Mouse (Mus musculus): ENCODE data around the gene Uts2r. TPM values are rescaled to one million over a fixed set of nuclear protein-coding genes. Genes with fewer than 3 reads are reported as not detected.

The Uts2r gene
- 0.26 and 0.31 TPM in 2 replicates for polyA plus RNA-seq (2021; fragmentation: Nextera tagmentation)
- long read RNA-seq, experiment 1: 0 reads
- long read RNA-seq, experiment 2, partial matches to known transcripts: 0 of 1 reads
- long read RNA-seq, experiment 2, other reads (novel, unspliced or antisense): 1 of 1 reads

GRCm38 (mm10) chr11:121159971-121160370, at the start of gene Uts2r:
Gene Uts2r (plus strand): TSS chr11:121160271.

GRCm38 (mm10) chr11:121118577-121118976, 41.5 kb upstream of the Uts2r start, which contains the start of gene Tex19.2:
Gene Tex19.2 (minus strand): TSS chr11:121118677.

GRCm38 (mm10) chr11:121145865-121146264, 14.2 kb upstream of the Uts2r start, which contains the start of gene Tex19.1:
Gene Tex19.1 (plus strand): TSS chr11:121146143.

GRCm38 (mm10) chr11:121204161-121205006, 44.3 kb downstream of the Uts2r start, which contains the start of the genes Hexdc and Ogfod3:
Gene Hexdc (plus strand): TSS chr11:121204433.
Gene Ogfod3 (minus strand): TSS chr11:121204711.

Other genes with a start within 250 kb of the Uts2r start
- gene Ccdc57, start 227.4 kb upstream of the Uts2r start, polyA plus RNA-seq (2021; fragmentation: Nextera tagmentation): 1.2 and 1.5 TPM in 2 replicates
- 1.4 and 2.1 TPM in 2 replicates for gene Slc16a3, start 211.8 kb upstream of the Uts2r start, polyA plus RNA-seq (2021; fragmentation: Nextera tagmentation)
- gene Csnk1d, start 168.9 kb upstream of the Uts2r start, polyA plus RNA-seq (2021; fragmentation: Nextera tagmentation): 30.2 and 34.7 TPM in 2 replicates
- gene Cd7, start 120.9 kb upstream of the Uts2r start, polyA plus RNA-seq (2021; fragmentation: Nextera tagmentation): 0.14 and 0.15 TPM in 2 replicates
- gene Sectm1b, start 96.7 kb upstream of the Uts2r start, polyA plus RNA-seq (2021; fragmentation: Nextera tagmentation): not detected in 2 replicates
- gene Sectm1a, start 79.1 kb upstream of the Uts2r start, polyA plus RNA-seq (2021; fragmentation: Nextera tagmentation): not detected in 2 replicates
- not detected in 2 replicates for gene Tex19.2, start 41.6 kb upstream of the Uts2r start, polyA plus RNA-seq (2021; fragmentation: Nextera tagmentation)
- gene Tex19.1, start 14.1 kb upstream of the Uts2r start, polyA plus RNA-seq (2021; fragmentation: Nextera tagmentation): not detected in 2 replicates
- gene Hexdc, start 44.2 kb downstream of the Uts2r start, polyA plus RNA-seq (2021; fragmentation: Nextera tagmentation): 6.2 and 6.6 TPM in 2 replicates
- 24.9 and 31.0 TPM in 2 replicates for gene Ogfod3, start 44.4 kb downstream of the Uts2r start, polyA plus RNA-seq (2021; fragmentation: Nextera tagmentation)
- 15.5 and 16.1 TPM in 2 replicates for gene Cybc1, start 69.1 kb downstream of the Uts2r start, polyA plus RNA-seq (2021; fragmentation: Nextera tagmentation)
- 12.7 and 16.5 TPM in 2 replicates for gene Narf, start 77.0 kb downstream of the Uts2r start, polyA plus RNA-seq (2021; fragmentation: Nextera tagmentation)
- gene Foxk2, start 99.7 kb downstream of the Uts2r start, polyA plus RNA-seq (2021; fragmentation: Nextera tagmentation): 5.0 and 6.3 TPM in 2 replicates
- 68.8 and 69.2 TPM in 2 replicates for gene Wdr45b, start 194.2 kb downstream of the Uts2r start, polyA plus RNA-seq (2021; fragmentation: Nextera tagmentation)
- 62.3 and 67.5 TPM in 2 replicates for gene Rab40b, start 228.0 kb downstream of the Uts2r start, polyA plus RNA-seq (2021; fragmentation: Nextera tagmentation)

Data from layer of hippocampus, adult 6 months (tissue).